Mouse (Mus musculus): ENCODE measurements around the gene Mrpl22. TPM values are rescaled to one million over a fixed set of nuclear protein-coding genes. Genes with fewer than 3 reads are reported as not detected.
"Not testable (repeated sequence)": the region's sequence is repeated elsewhere in the genome, so short reads cannot be mapped to it uniquely, and the experiment has no call there.

Gene Mrpl22
- total and polyA plus RNA-seq, 2 experiments from 2014 or later = 24.7 to 98.9 TPM

GRCm38 (mm10) chr11:58179563-58179962 lies 8.1 kb downstream of the Mrpl22 start:
- H3K9ac ChIP-seq (replicated peaks; ENCODE audit: low read length) = no peak overlapping the region
- no peaks in the 10 kb centered on the region for H3K9me3 ChIP-seq (ENCODE audit: low read length)
- H3K27me3 ChIP-seq (ENCODE audit: insufficient read depth, low read length) = no peaks in the 10 kb centered on the region
- ATAC-seq = peak; percentile 78
- DNase-seq (ENCODE audit: low spot score) = peak; percentile 92
- H3K36me3 ChIP-seq (ENCODE audit: insufficient read depth, low read length) = peaks cover 28% of the 10 kb centered on the region
- no peak overlapping the region for H3K4me3 ChIP-seq (ENCODE audit: low read length)
- no peak overlapping the region for H3K4me2 ChIP-seq (ENCODE audit: low read depth, low read length)
- no peak overlapping the region for H3K27ac ChIP-seq
- no peaks in the 10 kb centered on the region for H3K4me1 ChIP-seq (ENCODE audit: insufficient read depth, low read length)
- peak; percentile 92 for TF ChIP-seq CTCF (IDR thresholded peaks at IDR 0.05; ENCODE audit: low read depth)
- WGBS = 24% methylated on average over 3 of the region's 3 CpGs

DNA sequence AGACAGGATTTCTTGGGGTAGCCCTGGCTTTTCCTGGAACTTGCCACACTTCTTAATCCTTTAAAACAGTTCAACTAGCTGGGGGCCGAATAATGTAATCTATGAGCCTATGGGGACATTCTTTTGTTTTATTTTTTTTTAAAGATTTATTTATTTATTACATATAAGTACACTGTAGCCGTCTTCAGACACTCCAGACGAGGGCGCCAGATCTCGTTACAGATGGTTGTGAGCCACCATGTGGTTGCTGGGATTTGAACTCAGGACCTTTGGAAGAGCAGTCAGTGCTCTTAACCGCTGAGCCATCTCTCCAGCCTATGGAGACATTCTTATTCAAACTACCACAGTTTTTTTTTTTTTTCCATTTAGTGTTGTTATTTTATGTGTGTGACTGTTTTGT lies 8.5 kb downstream of the Mrpl22 start:
- not testable (repeated sequence) for H3K4me1 ChIP-seq (ENCODE audit: insufficient read depth, low read length); H3K27me3 ChIP-seq (ENCODE audit: insufficient read depth, low read length); H3K9ac ChIP-seq (replicated peaks; ENCODE audit: low read length); H3K4me2 ChIP-seq (ENCODE audit: low read depth, low read length); DNase-seq (ENCODE audit: low spot score); H3K27ac ChIP-seq; H3K9me3 ChIP-seq (ENCODE audit: low read length); H3K4me3 ChIP-seq (ENCODE audit: low read length)
- 0 out of 2 replicates have a peak, but pooled peaks have one; percentile 10 for ATAC-seq
- H3K36me3 ChIP-seq (ENCODE audit: insufficient read depth, low read length) = peaks cover 28% of the 10 kb centered on the region
- 94% methylated on average over 6 of the region's 6 CpGs for WGBS

DNA sequence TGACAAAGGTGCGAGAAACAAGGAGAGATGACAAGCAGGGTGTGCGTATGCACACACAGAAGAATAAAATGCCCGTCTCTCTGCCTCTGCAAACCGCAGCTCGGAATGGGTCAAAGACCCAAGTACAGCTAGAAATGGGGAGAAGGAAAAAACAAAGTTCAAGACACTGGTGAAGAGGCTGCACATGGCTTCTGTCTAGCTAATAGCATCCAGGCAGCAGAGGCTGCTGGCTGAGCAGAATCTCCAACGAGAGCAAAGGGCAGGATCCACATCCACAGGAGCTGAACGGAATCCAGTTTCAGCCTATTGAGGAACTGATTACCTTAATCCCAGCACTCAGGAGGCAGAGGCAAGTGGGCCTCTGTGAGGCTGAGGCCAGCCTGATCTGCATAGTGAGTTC lies 9.3 kb downstream of the Mrpl22 start:
- Histone ChIP-seq H3K4me1 (ENCODE audit: insufficient read depth, low read length) (no peaks in the 10 kb centered on the region), H3K36me3 (ENCODE audit: insufficient read depth, low read length) (peaks cover 21% of the 10 kb centered on the region), H3K27me3 (ENCODE audit: insufficient read depth, low read length) (no peaks in the 10 kb centered on the region), H3K4me2 (ENCODE audit: low read depth, low read length) (no peak overlapping the region), H3K27ac (no peak overlapping the region), H3K9me3 (ENCODE audit: low read length) (no peaks in the 10 kb centered on the region), H3K9ac (replicated peaks; ENCODE audit: low read length) (no peak overlapping the region), H3K4me3 (ENCODE audit: low read length) (no peak overlapping the region)
- ATAC-seq (no peak), DNase-seq (ENCODE audit: low spot score) (no peak)
- no peak for TF ChIP-seq CTCF (IDR thresholded peaks at IDR 0.05; ENCODE audit: low read depth)
- 92% methylated on average over 7 of the region's 7 CpGs for WGBS

- TF ChIP-seq CTCF (IDR thresholded peaks at IDR 0.05; ENCODE audit: low read depth) = no peak
- Histone ChIP-seq H3K27me3 (ENCODE audit: insufficient read depth, low read length) (no peaks in the 10 kb centered on the region), H3K4me1 (ENCODE audit: insufficient read depth, low read length) (no peaks in the 10 kb centered on the region), H3K27ac (no peak overlapping the region), H3K9ac (replicated peaks; ENCODE audit: low read length) (no peak overlapping the region), H3K36me3 (ENCODE audit: insufficient read depth, low read length) (no peaks in the 10 kb centered on the region), H3K4me3 (ENCODE audit: low read length) (no peak overlapping the region), H3K9me3 (ENCODE audit: low read length) (no peaks in the 10 kb centered on the region), H3K4me2 (ENCODE audit: low read depth, low read length) (no peak overlapping the region)
- WGBS = 94% methylated on average over 3 of the region's 3 CpGs
- ATAC-seq = no peak
- DNase-seq (ENCODE audit: low spot score) = no peak
Observed at GRCm38 (mm10) chr11:58183579-58183978, 12.1 kb downstream of the Mrpl22 start.

DNA sequence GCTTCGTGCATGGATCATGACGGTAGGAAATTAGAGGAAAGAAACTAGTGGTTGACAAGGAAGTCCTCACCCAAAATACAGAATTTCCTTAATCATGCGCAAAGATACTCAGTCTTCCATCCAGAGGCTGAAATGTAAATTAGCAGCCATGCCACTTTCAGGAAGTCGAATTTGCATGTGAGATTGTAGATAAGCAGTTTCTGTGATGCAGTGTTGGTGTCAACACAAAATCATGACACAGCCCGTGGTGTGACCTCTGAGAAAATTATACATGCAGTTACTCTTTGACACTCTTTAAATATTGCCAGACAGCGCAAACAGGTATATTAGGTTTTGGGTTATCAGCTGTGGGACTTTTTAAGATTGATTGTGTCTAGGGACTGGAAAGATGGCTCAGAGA lies 18.2 kb downstream of the Mrpl22 start:
- DNase-seq (ENCODE audit: low spot score) = no peak
- H3K4me2 ChIP-seq (ENCODE audit: low read depth, low read length) = no peak overlapping the region
- H3K27ac ChIP-seq = no peak overlapping the region
- no peak for TF ChIP-seq CTCF (IDR thresholded peaks at IDR 0.05; ENCODE audit: low read depth)
- no peaks in the 10 kb centered on the region for H3K27me3 ChIP-seq (ENCODE audit: insufficient read depth, low read length)
- 94% methylated on average over 6 of the region's 6 CpGs for WGBS
- no peak for ATAC-seq
- no peaks in the 10 kb centered on the region for H3K36me3 ChIP-seq (ENCODE audit: insufficient read depth, low read length)
- no peaks in the 10 kb centered on the region for H3K9me3 ChIP-seq (ENCODE audit: low read length)
- H3K4me1 ChIP-seq (ENCODE audit: insufficient read depth, low read length) = no peaks in the 10 kb centered on the region
- no peak overlapping the region for H3K4me3 ChIP-seq (ENCODE audit: low read length)
- no peak overlapping the region for H3K9ac ChIP-seq (replicated peaks; ENCODE audit: low read length)

DNA sequence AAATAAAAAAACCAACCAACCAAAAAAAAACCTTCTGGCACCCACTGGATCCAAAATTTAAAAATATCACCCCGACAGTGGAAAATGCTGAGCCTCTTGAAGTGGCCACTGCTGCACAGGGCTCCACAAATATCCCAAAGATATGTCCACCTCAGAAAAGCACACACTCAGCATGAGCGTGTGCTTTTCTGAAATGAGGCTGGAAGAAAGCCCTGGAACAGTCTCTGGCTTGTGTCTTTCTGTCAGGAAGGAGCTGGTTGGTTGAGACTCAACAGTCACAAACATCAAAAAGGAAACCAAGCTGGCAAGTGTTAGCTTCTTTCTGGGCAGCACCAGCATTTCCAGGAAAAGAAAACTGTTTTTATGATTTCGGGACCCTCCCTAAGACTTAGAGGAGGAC lies 21.9 kb downstream of the Mrpl22 start:
- Histone ChIP-seq H3K4me1 (ENCODE audit: insufficient read depth, low read length) (no peaks in the 10 kb centered on the region), H3K9ac (replicated peaks; ENCODE audit: low read length) (no peak overlapping the region), H3K4me3 (ENCODE audit: low read length) (no peak overlapping the region), H3K9me3 (ENCODE audit: low read length) (no peaks in the 10 kb centered on the region), H3K36me3 (ENCODE audit: insufficient read depth, low read length) (no peaks in the 10 kb centered on the region), H3K4me2 (ENCODE audit: low read depth, low read length) (no peak overlapping the region), H3K27ac (no peak overlapping the region), H3K27me3 (ENCODE audit: insufficient read depth, low read length) (no peaks in the 10 kb centered on the region)
- TF ChIP-seq CTCF (IDR thresholded peaks at IDR 0.05; ENCODE audit: low read depth) = no peak
- no peak for DNase-seq (ENCODE audit: low spot score)
- no peak for ATAC-seq
- 74% methylated on average over 3 of the region's 3 CpGs for WGBS

- Histone ChIP-seq H3K36me3 (ENCODE audit: insufficient read depth, low read length) (no peaks in the 10 kb centered on the region), H3K27ac (no peak overlapping the region), H3K4me2 (ENCODE audit: low read depth, low read length) (no peak overlapping the region), H3K9ac (replicated peaks; ENCODE audit: low read length) (no peak overlapping the region), H3K9me3 (ENCODE audit: low read length) (no peaks in the 10 kb centered on the region), H3K27me3 (ENCODE audit: insufficient read depth, low read length) (no peaks in the 10 kb centered on the region), H3K4me1 (ENCODE audit: insufficient read depth, low read length) (no peaks in the 10 kb centered on the region), H3K4me3 (ENCODE audit: low read length) (no peak overlapping the region)
- 49% methylated on average over 4 of the region's 4 CpGs for WGBS
- no peak for TF ChIP-seq CTCF (IDR thresholded peaks at IDR 0.05; ENCODE audit: low read depth)
- ATAC-seq = no peak
- DNase-seq (ENCODE audit: low spot score) = no peak
Observed at GRCm38 (mm10) chr11:58193860-58194520, 22.5 kb downstream of the Mrpl22 start.

Measured in hindbrain, postnatal 0 days (tissue).